Mouse (Mus musculus): ENCODE measurements around the gene Gm11060.

Gm11060 gene

GRCm38 (mm10) chr2:105122216-105122615 lies 30.4 kb downstream of the Gm11060 start:
- DNase-seq, result no peak

- DNase-seq, result no peak
Measured at GRCm38 (mm10) chr2:105122886-105123285, 31.1 kb downstream of the Gm11060 start.

- no peak for DNase-seq
Measured at GRCm38 (mm10) chr2:105123431-105123830, 31.6 kb downstream of the Gm11060 start.

GRCm38 (mm10) chr2:105123881-105124280 lies 32.1 kb downstream of the Gm11060 start:
- DNase-seq, result no peak

GRCm38 (mm10) chr2:105124391-105124790 lies 32.6 kb downstream of the Gm11060 start:
- no peak for DNase-seq

GRCm38 (mm10) chr2:105125205-105125604 lies 33.4 kb downstream of the Gm11060 start:
- no peak for DNase-seq

- DNase-seq, result no peak
Measured at GRCm38 (mm10) chr2:105125641-105126040, 33.8 kb downstream of the Gm11060 start.

GRCm38 (mm10) chr2:105126279-105126678 lies 34.5 kb downstream of the Gm11060 start, which contains the start of gene Wt1:
Wt1 (plus strand) TSS chr2:105126529.
- no peak for DNase-seq

GRCm38 (mm10) chr2:105126691-105127530 lies 35.1 kb downstream of the Gm11060 start:
- DNase-seq, result no peak

- no peak for DNase-seq
Measured at GRCm38 (mm10) chr2:105127531-105128480, 36.0 kb downstream of the Gm11060 start.

GRCm38 (mm10) chr2:105128564-105128963 lies 36.7 kb downstream of the Gm11060 start:
- no peak for DNase-seq

GRCm38 (mm10) chr2:105130351-105131060 lies 38.7 kb downstream of the Gm11060 start:
- DNase-seq, result no peak

- no peak for DNase-seq
Measured at GRCm38 (mm10) chr2:105131061-105131810, 39.4 kb downstream of the Gm11060 start.

GRCm38 (mm10) chr2:105131811-105132100 lies 39.9 kb downstream of the Gm11060 start:
- no peak for DNase-seq

- no peak for DNase-seq
Measured at GRCm38 (mm10) chr2:105132300-105132699, 40.5 kb downstream of the Gm11060 start.

GRCm38 (mm10) chr2:105132933-105133795 lies 41.3 kb downstream of the Gm11060 start:
- no peak for DNase-seq

- no peak for DNase-seq
Measured at GRCm38 (mm10) chr2:105134296-105134695, 42.5 kb downstream of the Gm11060 start.

GRCm38 (mm10) chr2:105139471-105139870 lies 47.7 kb downstream of the Gm11060 start:
- no peak for DNase-seq

GRCm38 (mm10) chr2:105141371-105141770 lies 49.6 kb downstream of the Gm11060 start:
- DNase-seq, result no peak

Data from right cerebral cortex, postnatal 25 days (tissue).